Mouse (Mus musculus) intestine, postnatal 0 days (tissue): ENCODE data around the gene R3hdm4. TPM values are rescaled to one million over a fixed set of nuclear protein-coding genes. Genes with fewer than 3 reads are reported as not detected.
"Not testable (repeated sequence)": the region's sequence is repeated elsewhere in the genome, so short reads cannot be mapped to it uniquely, and the experiment has no call there.

ENCODE experiments used
- ATAC-seq: fragments of 200-750 bp; cut with Nextera tagmentation; 2 replicates; pipeline ENCODE4 v1.8.0; 2017; ENCODE audit warnings: mild to moderate bottlenecking, moderate TSS enrichment, moderate library complexity
- H3K27ac ChIP-seq: fragments of 300-500 bp; sonication (generic); 2 replicates; pipeline ENCODE4 v1.5.1; 2014; ENCODE audit warnings: mild to moderate bottlenecking, low read depth, low read length, moderate library complexity
- H3K27me3 ChIP-seq: fragments of 300-500 bp; sonication (generic); replicated peaks from 2 replicates; pipeline ENCODE4 v1.6.1; 2014; ENCODE audit warnings: low read length, mixed read lengths; ENCODE audit not compliant: control insufficient read depth, insufficient read depth
- H3K36me3 ChIP-seq: fragments of 300-500 bp; sonication (generic); 2 replicates; pipeline ENCODE4 v1.6.1; 2014; ENCODE audit warnings: mild to moderate bottlenecking, moderate library complexity; ENCODE audit not compliant: control insufficient read depth, insufficient read depth
- H3K4me1 ChIP-seq: fragments of 300-500 bp; sonication (generic); replicated peaks from 2 replicates; pipeline ENCODE4 v1.6.1; 2014; ENCODE audit warnings: antibody characterized with exemption, low read length, mixed read lengths; ENCODE audit not compliant: control insufficient read depth, insufficient read depth
- H3K4me2 ChIP-seq: fragments of 300-500 bp; sonication (generic); replicated peaks from 2 replicates; pipeline ENCODE4 v1.6.1; 2014; ENCODE audit warnings: low read depth, mild to moderate bottlenecking, moderate library complexity
- H3K4me3 ChIP-seq: fragments of 300-500 bp; sonication (generic); 2 replicates; pipeline ENCODE4 v1.5.1; 2014; ENCODE audit warnings: low read depth, low read length
- H3K9ac ChIP-seq: fragments of 300-500 bp; sonication (generic); 2 replicates; pipeline ENCODE4 v1.6.1; 2014; ENCODE audit warnings: mild to moderate bottlenecking, low read depth, low read length
- H3K9me3 ChIP-seq: fragments of 300-500 bp; sonication (generic); 2 replicates; pipeline ENCODE4 v1.6.1; 2016; ENCODE audit warnings: mixed run types; ENCODE audit not compliant: control insufficient read depth
- CTCF ChIP-seq: sonication (generic); IDR thresholded peaks from 2 replicates; pipeline ENCODE4 v1.5.1; 2016; ENCODE audit warnings: low read depth, mild to moderate bottlenecking, control low read depth, antibody characterized with exemption, moderate library complexity
- WGBS: fragments of 180-500 bp; shearing (Covaris S2); extraction: QIAGEN DNeasy Blood & Tissue Kit; methylation state at CpG from one replicate; pipeline ENCODE4 v1.1.7; 2014; 5-methylcytosine and 5-hydroxymethylcytosine counted together
- polyA plus RNA-seq: library from polyadenylated mRNA; unstranded; fragments of >200 nt; fragmentation: Nextera tagmentation; extraction: Ambion mirVana; gene quantifications from 2 replicates; pipeline ENCODE4 v1.2.1, GENCODE M21; 2015

The R3hdm4 gene
- polyA plus RNA-seq, 1 experiment from 2014 or later: 62.0 TPM

GRCm38 (mm10) chr10:79886611-79887010, 34.4 kb downstream of the R3hdm4 start:
- Histone ChIP-seq H3K4me1 (0 out of 2 replicates have a peak, but pooled peaks cover 2% of the 10 kb centered on the region), H3K9ac (no peak overlapping the region), H3K27me3 (0 out of 2 replicates have a peak, but pooled peaks cover 9% of the 10 kb centered on the region), H3K4me3 (no peak overlapping the region), H3K9me3 (no peaks in the 10 kb centered on the region), H3K36me3 (no peaks in the 10 kb centered on the region), H3K27ac (no peak overlapping the region), H3K4me2 (no peak overlapping the region)
- 79% methylated on average over 8 of the region's 8 CpGs for WGBS
- TF ChIP-seq CTCF: no peak
- ATAC-seq: no peak

GRCm38 (mm10) chr10:79886054-79886453, 35.0 kb downstream of the R3hdm4 start, which contains the start of gene Elane:
TSS of gene Elane (plus strand) at chr10:79886247.
- no peak within 1 kb of the TSS for H3K4me3 ChIP-seq
- no peak for TF ChIP-seq CTCF
- H3K9ac ChIP-seq: no peak within 1 kb of the TSS
- H3K4me1 ChIP-seq: 0 out of 2 replicates have a peak, but pooled peaks cover 2% of the 10 kb centered on the region
- H3K27me3 ChIP-seq: 0 out of 2 replicates have a peak, but pooled peaks cover 9% of the 10 kb centered on the region
- ATAC-seq: no peak
- 91% methylated on average over 6 of the region's 6 CpGs for WGBS
- H3K27ac ChIP-seq: no peak within 1 kb of the TSS
- H3K36me3 ChIP-seq: no peaks in the 10 kb centered on the region
- no peaks in the 10 kb centered on the region for H3K9me3 ChIP-seq
- no peak within 1 kb of the TSS for H3K4me2 ChIP-seq

GRCm38 (mm10) chr10:79884938-79885337, 36.1 kb downstream of the R3hdm4 start:
- WGBS: 50% methylated on average over 3 of the region's 3 CpGs
- not testable (repeated sequence) for H3K4me2 ChIP-seq

GRCm38 (mm10) chr10:79884446-79884845, 36.6 kb downstream of the R3hdm4 start:
- no peak for ATAC-seq
- Histone ChIP-seq H3K36me3 (no peaks in the 10 kb centered on the region), H3K4me3 (no peak overlapping the region), H3K27me3 (0 out of 2 replicates have a peak, but pooled peaks cover 9% of the 10 kb centered on the region), H3K4me2 (no peak overlapping the region), H3K4me1 (0 out of 2 replicates have a peak, but pooled peaks cover 2% of the 10 kb centered on the region), H3K9me3 (no peaks in the 10 kb centered on the region), H3K9ac (no peak overlapping the region), H3K27ac (no peak overlapping the region)
- 67% methylated on average over 4 of the region's 4 CpGs for WGBS
- TF ChIP-seq CTCF: no peak

More at GRCm38 (mm10) chr10:79884938-79885337, 36.1 kb downstream of the R3hdm4 start:
- H3K36me3 ChIP-seq, H3K9ac ChIP-seq, H3K4me3 ChIP-seq, H3K27ac ChIP-seq, H3K9me3 ChIP-seq, H3K27me3 ChIP-seq, ATAC-seq, H3K4me1 ChIP-seq: not testable (repeated sequence)

- 0 out of 2 replicates have a peak, but pooled peaks have one; percentile 22 for ATAC-seq
- no peak overlapping the region for H3K9ac ChIP-seq
Measured at GRCm38 (mm10) chr10:79883297-79884084, 37.5 kb downstream of the R3hdm4 start.

GRCm38 (mm10) chr10:79881981-79882380, 39.0 kb downstream of the R3hdm4 start:
- Histone ChIP-seq H3K9ac (no peak overlapping the region), H3K4me1 (0 out of 2 replicates have a peak, but pooled peaks cover 2% of the 10 kb centered on the region), H3K4me2 (peak overlapping the region; percentile 44), H3K4me3 (peak overlapping the region; percentile 5; the same call in 1 of the 2 replicates), H3K9me3 (no peaks in the 10 kb centered on the region), H3K27me3 (0 out of 2 replicates have a peak, but pooled peaks cover 9% of the 10 kb centered on the region), H3K36me3 (no peaks in the 10 kb centered on the region), H3K27ac (no peak overlapping the region)
- 9% methylated on average over 22 of the region's 22 CpGs for WGBS
- TF ChIP-seq CTCF: no peak
- ATAC-seq: no peak

More at GRCm38 (mm10) chr10:79883297-79884084, 37.5 kb downstream of the R3hdm4 start:
- H3K27ac ChIP-seq: no peak overlapping the region
- H3K4me3 ChIP-seq: no peak overlapping the region; the same call in 1 of the 2 replicates
- 0 out of 2 replicates have a peak, but pooled peaks cover 2% of the 10 kb centered on the region for H3K4me1 ChIP-seq
- no peaks in the 10 kb centered on the region for H3K9me3 ChIP-seq
- H3K4me2 ChIP-seq: 0 out of 2 replicates have a peak overlapping the region, but pooled peaks have one; percentile 21
- TF ChIP-seq CTCF: peak; percentile 85
- 0 out of 2 replicates have a peak, but pooled peaks cover 9% of the 10 kb centered on the region for H3K27me3 ChIP-seq
- no peaks in the 10 kb centered on the region for H3K36me3 ChIP-seq
- WGBS: 21% methylated on average over 22 of the region's 22 CpGs
